Mouse (Mus musculus) embryonic facial prominence, embryonic 14.5 days (tissue): ENCODE data around the gene Pgd. TPM values are rescaled to one million over a fixed set of nuclear protein-coding genes. Genes with fewer than 3 reads are reported as not detected.

Source experiments
- ATAC-seq: fragments of 200-750 bp; cut with Nextera tagmentation; 2 replicates; pipeline ENCODE4 v1.8.0; 2017; ENCODE audit warnings: low read depth, moderate number of reproducible peaks, moderate TSS enrichment
- DNase-seq: peaks from one replicate; pipeline ENCODE4 v3.0.0-alpha.2; 2015; ENCODE audit warnings: low spot score
- H3K27ac ChIP-seq: fragments of 300-500 bp; sonication (generic); replicated peaks from 2 replicates; pipeline ENCODE4 v1.5.1; 2014; ENCODE audit warnings: low read depth, mild to moderate bottlenecking, low read length, moderate library complexity
- H3K27me3 ChIP-seq: fragments of 300-500 bp; sonication (generic); replicated peaks from 2 replicates; pipeline ENCODE4 v1.6.1; 2014; ENCODE audit warnings: low read length; ENCODE audit not compliant: control insufficient read depth, insufficient read depth
- H3K36me3 ChIP-seq: fragments of 300-500 bp; sonication (generic); 2 replicates; pipeline ENCODE4 v1.6.1; 2014; ENCODE audit warnings: low read length, mixed read lengths; ENCODE audit not compliant: control insufficient read depth, insufficient read depth
- H3K4me1 ChIP-seq: fragments of 300-500 bp; sonication (generic); 2 replicates; pipeline ENCODE4 v1.6.1; 2014; ENCODE audit warnings: antibody characterized with exemption, low read length; ENCODE audit not compliant: control insufficient read depth, insufficient read depth
- H3K4me2 ChIP-seq: fragments of 300-500 bp; sonication (generic); 2 replicates; pipeline ENCODE4 v1.6.1; 2014; ENCODE audit warnings: low read depth, mild to moderate bottlenecking, low read length, moderate library complexity, mixed read lengths
- H3K4me3 ChIP-seq: fragments of 300-500 bp; sonication (generic); 2 replicates; pipeline ENCODE4 v1.5.1; 2014; ENCODE audit warnings: low read depth, mild to moderate bottlenecking, low read length
- H3K9ac ChIP-seq: fragments of 300-500 bp; sonication (generic); 2 replicates; pipeline ENCODE4 v1.6.1; 2014; ENCODE audit warnings: low read depth, mild to moderate bottlenecking, low read length, moderate library complexity, mixed read lengths
- H3K9me3 ChIP-seq: fragments of 300-500 bp; sonication (generic); 2 replicates; pipeline ENCODE4 v1.6.1; 2016; ENCODE audit warnings: low read length; ENCODE audit not compliant: control insufficient read depth
- WGBS: fragments of 180-500 bp; shearing (Covaris S2); extraction: QIAGEN DNeasy Blood & Tissue Kit; methylation state at CpG from one replicate; pipeline ENCODE4 v1.1.7; 2014; 5-methylcytosine and 5-hydroxymethylcytosine counted together
- polyA plus RNA-seq: library from polyadenylated mRNA; unstranded; fragments of >200 nt; fragmentation: Nextera tagmentation; extraction: Ambion mirVana; gene quantifications from 2 replicates; pipeline ENCODE4 v1.2.1, GENCODE M21; 2014

Gene Pgd
- polyA plus RNA-seq, 1 experiment from 2014 or later, result 43.3 TPM

- H3K9ac ChIP-seq, result no peak overlapping the region
- peaks cover 53% of the 10 kb centered on the region for H3K36me3 ChIP-seq
- no peak overlapping the region for H3K27ac ChIP-seq
Observed at GRCm38 (mm10) chr4:149149611-149150010, 17.0 kb downstream of the Pgd start.

GRCm38 (mm10) chr4:149149196-149149595 is 17.4 kb downstream of the Pgd start:
- H3K9me3 ChIP-seq, result no peaks in the 10 kb centered on the region
- DNase-seq (no peak), ATAC-seq (no peak)
- 71% methylated on average over 9 of the region's 9 CpGs for WGBS
- H3K9ac ChIP-seq, result no peak overlapping the region
- peaks cover 49% of the 10 kb centered on the region for H3K36me3 ChIP-seq
- no peak overlapping the region for H3K27ac ChIP-seq
- no peak overlapping the region for H3K4me3 ChIP-seq
- H3K4me1 ChIP-seq, result peaks cover 7% of the 10 kb centered on the region; the same call in 1 of the 2 replicates
- no peaks in the 10 kb centered on the region for H3K27me3 ChIP-seq
- H3K4me2 ChIP-seq, result no peak overlapping the region

More at GRCm38 (mm10) chr4:149149611-149150010, 17.0 kb downstream of the Pgd start:
- H3K9me3 ChIP-seq, result no peaks in the 10 kb centered on the region
- H3K27me3 ChIP-seq, result no peaks in the 10 kb centered on the region
- H3K4me3 ChIP-seq, result no peak overlapping the region
- ATAC-seq (no peak), DNase-seq (no peak)
- no peak overlapping the region for H3K4me2 ChIP-seq
- H3K4me1 ChIP-seq, result peaks cover 7% of the 10 kb centered on the region; the same call in 1 of the 2 replicates
- 56% methylated on average over 7 of the region's 7 CpGs for WGBS

GRCm38 (mm10) chr4:149148084-149148483 is 18.5 kb downstream of the Pgd start:
- no peaks in the 10 kb centered on the region for H3K27me3 ChIP-seq
- peaks cover 38% of the 10 kb centered on the region for H3K36me3 ChIP-seq
- ATAC-seq, result no peak
- peaks cover 7% of the 10 kb centered on the region; the same call in 1 of the 2 replicates for H3K4me1 ChIP-seq
- no peaks in the 10 kb centered on the region for H3K9me3 ChIP-seq
- no peak overlapping the region for H3K4me2 ChIP-seq
- 66% methylated on average over 4 of the region's 4 CpGs for WGBS
- H3K4me3 ChIP-seq, result no peak overlapping the region
- no peak overlapping the region for H3K9ac ChIP-seq
- DNase-seq, result no peak
- H3K27ac ChIP-seq, result no peak overlapping the region

GRCm38 (mm10) chr4:149147528-149147927 is 19.0 kb downstream of the Pgd start:
- peaks cover 33% of the 10 kb centered on the region for H3K36me3 ChIP-seq
- no peaks in the 10 kb centered on the region for H3K9me3 ChIP-seq
- DNase-seq (peak; percentile 33), ATAC-seq (no peak)
- H3K27ac ChIP-seq, result no peak overlapping the region
- no peaks in the 10 kb centered on the region for H3K27me3 ChIP-seq
- no peak overlapping the region for H3K9ac ChIP-seq
- no peak overlapping the region for H3K4me2 ChIP-seq
- H3K4me3 ChIP-seq, result no peak overlapping the region
- 85% methylated on average over 7 of the region's 7 CpGs for WGBS
- H3K4me1 ChIP-seq, result peaks cover 7% of the 10 kb centered on the region; the same call in 1 of the 2 replicates

- WGBS, result 55% methylated on average over 4 of the region's 4 CpGs
- ATAC-seq (no peak), DNase-seq (no peak)
- H3K4me3 ChIP-seq, result no peak overlapping the region
- no peak overlapping the region for H3K4me2 ChIP-seq
- no peak overlapping the region for H3K9ac ChIP-seq
- no peaks in the 10 kb centered on the region for H3K9me3 ChIP-seq
- H3K36me3 ChIP-seq, result peaks cover 9% of the 10 kb centered on the region; the same call in 1 of the 2 replicates
- peaks cover 7% of the 10 kb centered on the region; the same call in 1 of the 2 replicates for H3K4me1 ChIP-seq
- no peaks in the 10 kb centered on the region for H3K27me3 ChIP-seq
- H3K27ac ChIP-seq, result no peak overlapping the region
Observed at GRCm38 (mm10) chr4:149145151-149145550, 21.4 kb downstream of the Pgd start.

GRCm38 (mm10) chr4:149144459-149144858 is 22.1 kb downstream of the Pgd start:
- H3K9ac ChIP-seq, result no peak overlapping the region
- no peak overlapping the region for H3K4me3 ChIP-seq
- H3K36me3 ChIP-seq, result peaks cover 2% of the 10 kb centered on the region; the same call in 1 of the 2 replicates
- 2% methylated on average over 3 of the region's 3 CpGs for WGBS
- ATAC-seq, result peak; percentile 86
- no peak overlapping the region for H3K4me2 ChIP-seq
- peak; percentile 93 for DNase-seq
- peaks cover 7% of the 10 kb centered on the region; the same call in 1 of the 2 replicates for H3K4me1 ChIP-seq
- H3K27me3 ChIP-seq, result no peaks in the 10 kb centered on the region
- no peak overlapping the region for H3K27ac ChIP-seq
- H3K9me3 ChIP-seq, result no peaks in the 10 kb centered on the region

GRCm38 (mm10) chr4:149143594-149143993 is 23.0 kb downstream of the Pgd start:
- Histone ChIP-seq H3K36me3 (no peaks in the 10 kb centered on the region), H3K9ac (no peak overlapping the region), H3K4me3 (no peak overlapping the region), H3K9me3 (no peaks in the 10 kb centered on the region), H3K27me3 (no peaks in the 10 kb centered on the region), H3K27ac (no peak overlapping the region), H3K4me2 (no peak overlapping the region), H3K4me1 (peaks cover 7% of the 10 kb centered on the region; the same call in 1 of the 2 replicates)
- DNase-seq (no peak), ATAC-seq (no peak)
- 32% methylated on average over 4 of the region's 4 CpGs for WGBS

GRCm38 (mm10) chr4:149138515-149138914 is 28.1 kb downstream of the Pgd start:
- 53% methylated on average over 8 of the region's 8 CpGs for WGBS
- Histone ChIP-seq H3K9ac (no peak overlapping the region), H3K4me3 (no peak overlapping the region), H3K4me1 (no peaks in the 10 kb centered on the region), H3K27ac (no peak overlapping the region), H3K9me3 (no peaks in the 10 kb centered on the region), H3K27me3 (no peaks in the 10 kb centered on the region), H3K4me2 (no peak overlapping the region), H3K36me3 (no peaks in the 10 kb centered on the region)
- DNase-seq (no peak), ATAC-seq (no peak)
